Mouse (Mus musculus): ENCODE measurements around the gene Btnl1.

DNA sequence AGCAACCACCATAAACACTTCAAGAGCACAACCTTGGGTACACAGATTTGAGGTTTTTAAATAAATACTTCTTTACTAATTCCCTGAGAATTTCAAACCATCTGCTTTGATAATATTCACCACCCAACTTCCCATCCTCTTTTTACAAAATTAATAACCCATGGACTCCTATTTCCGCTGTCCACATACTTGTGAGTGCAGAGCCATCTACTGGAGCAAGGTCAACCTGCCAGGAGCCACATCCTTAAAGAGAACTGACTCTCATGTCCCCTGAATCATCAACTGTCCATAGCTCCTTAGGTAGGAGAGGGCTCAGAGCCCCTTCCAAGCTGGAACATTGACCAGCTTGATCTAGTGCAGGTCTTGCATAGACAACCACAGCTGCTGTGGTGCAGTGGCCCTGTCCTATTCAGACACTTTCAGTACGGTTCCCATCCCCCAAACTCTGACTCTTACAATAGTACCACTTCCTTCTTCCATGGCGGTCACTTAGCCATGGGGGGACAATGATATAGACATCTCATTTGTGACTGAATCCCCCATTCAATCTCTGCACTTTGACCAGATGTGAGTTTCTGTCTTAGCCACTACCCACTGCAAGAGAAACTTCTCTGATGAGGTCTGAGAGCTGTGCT, 13.1 kb upstream of the Btnl1 start:
- TF ChIP-seq CTCF (IDR thresholded peaks at IDR 0.05), result no peak
- no peak for TF ChIP-seq EP300 (IDR thresholded peaks at IDR 0.05)

Measured in lung, postnatal 0 days (tissue).